Mouse (Mus musculus): ENCODE data around the gene Gm21094.
"Not testable (repeated sequence)": the region's sequence is repeated elsewhere in the genome, so short reads cannot be mapped to it uniquely, and the experiment has no call there.

Gm21094 gene

GRCm38 (mm10) chrY:32620343-32620742 lies at the start of gene Gm21094:
Gene Gm21094 (minus strand): TSS chrY:32620443.
- DNase-seq (ENCODE audit: low read depth, low spot score), result not testable (repeated sequence)
